Mouse (Mus musculus): ENCODE data around the gene Rprd1b.

Gene Rprd1b

GRCm38 (mm10) chr2:158175433-158175832 is 147.1 kb downstream of the Rprd1b start:
- no peak for DNase-seq (ENCODE audit: low read depth, low spot score)

GRCm38 (mm10) chr2:158176763-158177162 is 148.5 kb downstream of the Rprd1b start:
- no peak for DNase-seq (ENCODE audit: low read depth, low spot score)

GRCm38 (mm10) chr2:158177574-158177973 is 149.3 kb downstream of the Rprd1b start:
- DNase-seq (ENCODE audit: low read depth, low spot score) = no peak

GRCm38 (mm10) chr2:158178139-158178538 is 149.8 kb downstream of the Rprd1b start:
- no peak for DNase-seq (ENCODE audit: low read depth, low spot score)

- peak; percentile 16 for DNase-seq (ENCODE audit: low read depth, low spot score)
These were observed 150.5 kb downstream of the Rprd1b start for GRCm38 (mm10) chr2:158178696-158179369.

- no peak for DNase-seq (ENCODE audit: low read depth, low spot score)
These were observed 151.2 kb downstream of the Rprd1b start for GRCm38 (mm10) chr2:158179370-158180111.

- DNase-seq (ENCODE audit: low read depth, low spot score) = peak; percentile 46
These were observed 152.5 kb downstream of the Rprd1b start for GRCm38 (mm10) chr2:158180797-158181196.
